9 mouse cellular contexts compared by ENCODE assay signal in genomic region chr7:28570982-28571682, GRCm38 (mm10). TPM values are rescaled to one million over a fixed set of nuclear protein-coding genes. Genes with fewer than 3 reads are reported as not detected.
DNase-seq lines count a peak whose midpoint lies in the region; ATAC-seq and TF ChIP-seq lines count a peak whose summit lies in the region.
"Had no signal": no experiment of that assay in that cellular context is flagged by ENCODE, and none has a peak within 500 bp of the region (broad histone marks: within the 10 kb centered on the region; RNA-seq: fewer than 3 reads in every experiment).

No protein-coding gene starts in this region.

- peak overlapping the region; percentile 58 for H3K9ac ChIP-seq in heart, embryonic 13.5 days
- 0 out of 2 replicates have a peak overlapping the region, but pooled peaks have one; percentile 19 for H3K9ac ChIP-seq in hindbrain, embryonic 13.5 days

- WGBS in heart, embryonic 13.5 days, result 38% methylated on average over 5 of the region's 5 CpGs
- 49% methylated on average over 5 of the region's 5 CpGs for WGBS in hindbrain, embryonic 13.5 days
- 24% methylated on average over 5 of the region's 5 CpGs for WGBS in lung, adult 2 months

- TF ChIP-seq POLR2A in lung, adult 2 months (IDR thresholded peaks at IDR 0.05; ENCODE audit: borderline replicate concordance, extremely low read depth, low read depth, low read length), result 0 out of 2 replicates have a peak, but pooled peaks have one; percentile 10

- H3K27ac ChIP-seq in heart, embryonic 13.5 days (replicated peaks), result peak overlapping the region; percentile 30
- peak overlapping the region; percentile 12; the same call in 1 of the 2 replicates for H3K27ac ChIP-seq in hindbrain, embryonic 13.5 days

- no peak for ATAC-seq in heart, embryonic 13.5 days (ENCODE audit: extremely low read depth, insufficient number of reproducible peaks, low FRiP score, low TSS enrichment)
- no peak for ATAC-seq in hindbrain, embryonic 13.5 days (ENCODE audit: low FRiP score)

- H3K9me3 ChIP-seq in heart, embryonic 13.5 days, result no peaks in the 10 kb centered on the region
- no peaks in the 10 kb centered on the region for H3K9me3 ChIP-seq in hindbrain, embryonic 13.5 days

- no peak overlapping the region for H3K4me3 ChIP-seq in heart, embryonic 13.5 days
- no peak overlapping the region for H3K4me3 ChIP-seq in hindbrain, embryonic 13.5 days
- H3K4me3 ChIP-seq in lung, adult 2 months (replicated peaks; ENCODE audit: extremely low read depth, low read depth, low read length), result peak overlapping the region; percentile 1

- H3K4me2 ChIP-seq in heart, embryonic 13.5 days, result no peak overlapping the region
- H3K4me2 ChIP-seq in hindbrain, embryonic 13.5 days, result no peak overlapping the region

- TF ChIP-seq CTCF in lung, adult 2 months (IDR thresholded peaks at IDR 0.05; ENCODE audit: insufficient read depth, low read length), result no peak

- H3K4me1 ChIP-seq in heart, embryonic 13.5 days, result peaks cover 60% of the 10 kb centered on the region
- H3K4me1 ChIP-seq in hindbrain, embryonic 13.5 days (replicated peaks), result peaks cover 32% of the 10 kb centered on the region
- H3K4me1 ChIP-seq in lung, adult 2 months (ENCODE audit: control insufficient read depth, insufficient read depth, low read length), result peaks cover 60% of the 10 kb centered on the region

- no peak for DNase-seq in heart, adult 8-10 months (ENCODE audit: low spot score)
- peak; percentile 44 for DNase-seq in R1 (ENCODE audit: low read depth, low spot score)
- DNase-seq in lung, adult 2 months, result peak; percentile 51
- no peak for DNase-seq in urinary bladder, postnatal 36 days (ENCODE audit: low spot score in 2 of 2)
- no peak for DNase-seq in layer of hippocampus, adult 9-10 months (ENCODE audit: low spot score)
- DNase-seq in frontal cortex, postnatal 10 days (ENCODE audit: low spot score in 2 of 2), result no peak
- DNase-seq: thymus, postnatal 36 days had no signal

- H3K36me3 ChIP-seq in heart, embryonic 13.5 days, result peaks cover 31% of the 10 kb centered on the region
- peaks cover 19% of the 10 kb centered on the region for H3K36me3 ChIP-seq in hindbrain, embryonic 13.5 days

- H3K27me3 ChIP-seq in heart, embryonic 13.5 days (replicated peaks), result no peaks in the 10 kb centered on the region
- H3K27me3 ChIP-seq in hindbrain, embryonic 13.5 days, result no peaks in the 10 kb centered on the region

RNA-seq across cellular contexts. Expression of gene Nccrp1, which starts 24.1 kb away (rescaled TPM):
- polyA plus RNA-seq in heart, embryonic 13.5 days (2015; fragmentation: Nextera tagmentation; extraction: Ambion mirVana), result not detected in 2 replicates
- not detected for total RNA-seq in heart, adult 8-10 months (2022)
- polyA plus RNA-seq in hindbrain, embryonic 13.5 days (2015; fragmentation: Nextera tagmentation; extraction: Ambion mirVana), result 0.13 TPM in 1 of 2 replicates, not detected in the other
- 0.53 and 27.0 TPM in 2 replicates for polyA plus RNA-seq in lung, adult 2 months (2012; rRNA removed)

RNA-seq across cellular contexts. Expression of gene Samd4b, which starts 26.8 kb away (rescaled TPM):
- 18.7 and 23.3 TPM in 2 replicates for polyA plus RNA-seq in heart, embryonic 13.5 days (2015; fragmentation: Nextera tagmentation; extraction: Ambion mirVana)
- total RNA-seq in heart, adult 8-10 months (2022), result 10 to 100 TPM; 19.4 to 23.4 (median 21.5) TPM
- 20.7 and 21.6 TPM in 2 replicates for polyA plus RNA-seq in hindbrain, embryonic 13.5 days (2015; fragmentation: Nextera tagmentation; extraction: Ambion mirVana)
- polyA plus RNA-seq in lung, adult 2 months (2012; rRNA removed), result 93.9 and 112 TPM in 2 replicates

RNA-seq across cellular contexts. Expression of gene Pak4, which starts 26.9 kb away (rescaled TPM):
- polyA plus RNA-seq in heart, embryonic 13.5 days (2015; fragmentation: Nextera tagmentation; extraction: Ambion mirVana), result 27.9 and 30.5 TPM in 2 replicates
- 10 to 100 TPM in 1 of 4 experiments, 1 to 10 TPM in 3; 8.1 to 11.8 (median 8.5) TPM for total RNA-seq in heart, adult 8-10 months (2022)
- polyA plus RNA-seq in hindbrain, embryonic 13.5 days (2015; fragmentation: Nextera tagmentation; extraction: Ambion mirVana), result 21.5 and 22.1 TPM in 2 replicates
- polyA plus RNA-seq in lung, adult 2 months (2012; rRNA removed), result 66.7 and 76.0 TPM in 2 replicates

RNA-seq across cellular contexts. Expression of gene Sycn, which starts 30.4 kb away (rescaled TPM):
- polyA plus RNA-seq in heart, embryonic 13.5 days (2015; fragmentation: Nextera tagmentation; extraction: Ambion mirVana), result not detected in 2 replicates
- not detected for total RNA-seq in heart, adult 8-10 months (2022)
- polyA plus RNA-seq in hindbrain, embryonic 13.5 days (2015; fragmentation: Nextera tagmentation; extraction: Ambion mirVana), result not detected in 2 replicates
- 27.0 TPM in 1 of 2 replicates, not detected in the other for polyA plus RNA-seq in lung, adult 2 months (2012; rRNA removed)

RNA-seq across cellular contexts. Expression of gene Ifnl3, which starts 48.5 kb away (rescaled TPM):
- not detected in 2 replicates for polyA plus RNA-seq in heart, embryonic 13.5 days (2015; fragmentation: Nextera tagmentation; extraction: Ambion mirVana)
- total RNA-seq in heart, adult 8-10 months (2022), result not detected
- not detected in 2 replicates for polyA plus RNA-seq in hindbrain, embryonic 13.5 days (2015; fragmentation: Nextera tagmentation; extraction: Ambion mirVana)
- not detected in 2 replicates for polyA plus RNA-seq in lung, adult 2 months (2012; rRNA removed)

Comparison
In these comparisons a context has a peak if more than half of its experiments do, and no peak if none do; other contexts are left out.
1. DNase-seq: peak in R1 (single experiment) and lung, adult 2 months (single experiment); none in heart, adult 8-10 months (single experiment), urinary bladder, postnatal 36 days (0 of 2), layer of hippocampus, adult 9-10 months (single experiment) and frontal cortex, postnatal 10 days (0 of 2).